Mouse (Mus musculus) neural tube, embryonic 14.5 days (tissue): ENCODE data around the gene Abcd1. TPM values are rescaled to one million over a fixed set of nuclear protein-coding genes. Genes with fewer than 3 reads are reported as not detected.

Source experiments
- ATAC-seq: fragments of 200-750 bp; cut with Nextera tagmentation; 2 replicates; pipeline ENCODE4 v1.8.0; 2017; ENCODE audit warnings: low read depth, mild to moderate bottlenecking, moderate TSS enrichment, moderate library complexity
- H3K27ac ChIP-seq: fragments of 300-500 bp; sonication (generic); 2 replicates; pipeline ENCODE4 v1.5.1; 2014; ENCODE audit warnings: low read depth, mild to moderate bottlenecking, control low read depth, low read length, moderate library complexity, mixed read lengths
- H3K27me3 ChIP-seq: fragments of 300-500 bp; sonication (generic); 2 replicates; pipeline ENCODE4 v1.6.1; 2014; ENCODE audit warnings: low read length; ENCODE audit not compliant: control insufficient read depth, insufficient read depth
- H3K36me3 ChIP-seq: fragments of 300-500 bp; sonication (generic); 2 replicates; pipeline ENCODE4 v1.6.1; 2014; ENCODE audit warnings: low read length, mixed read lengths; ENCODE audit not compliant: control insufficient read depth, insufficient read depth
- H3K4me1 ChIP-seq: fragments of 300-500 bp; sonication (generic); 2 replicates; pipeline ENCODE4 v1.6.1; 2014; ENCODE audit warnings: low read length; ENCODE audit not compliant: control insufficient read depth, insufficient read depth
- H3K4me2 ChIP-seq: fragments of 300-500 bp; sonication (generic); 2 replicates; pipeline ENCODE4 v1.6.1; 2014; ENCODE audit warnings: mild to moderate bottlenecking, low read depth, low read length, control low read depth
- H3K4me3 ChIP-seq: fragments of 300-500 bp; sonication (generic); 2 replicates; pipeline ENCODE4 v1.5.1; 2014; ENCODE audit warnings: low read depth, low read length, control low read depth, mixed read lengths
- H3K9ac ChIP-seq: fragments of 300-500 bp; sonication (generic); replicated peaks from 2 replicates; pipeline ENCODE4 v1.6.1; 2014; ENCODE audit warnings: low read depth, mild to moderate bottlenecking, control low read depth, low read length, mixed read lengths
- H3K9me3 ChIP-seq: fragments of 300-500 bp; sonication (generic); 2 replicates; pipeline ENCODE4 v1.6.1; 2016; ENCODE audit warnings: low read length; ENCODE audit not compliant: control insufficient read depth
- WGBS: fragments of 180-500 bp; shearing (Covaris S2); extraction: QIAGEN DNeasy Blood & Tissue Kit; methylation state at CpG from one replicate; pipeline ENCODE4 v1.1.7; 2014; 5-methylcytosine and 5-hydroxymethylcytosine counted together
- polyA plus RNA-seq: library from polyadenylated mRNA; unstranded; fragments of >200 nt; fragmentation: Nextera tagmentation; extraction: Ambion mirVana; gene quantifications from 2 replicates; pipeline ENCODE4 v1.2.1, GENCODE M21; 2014

The Abcd1 gene
- polyA plus RNA-seq, 1 experiment from 2014 or later: 9.2 TPM

DNA sequence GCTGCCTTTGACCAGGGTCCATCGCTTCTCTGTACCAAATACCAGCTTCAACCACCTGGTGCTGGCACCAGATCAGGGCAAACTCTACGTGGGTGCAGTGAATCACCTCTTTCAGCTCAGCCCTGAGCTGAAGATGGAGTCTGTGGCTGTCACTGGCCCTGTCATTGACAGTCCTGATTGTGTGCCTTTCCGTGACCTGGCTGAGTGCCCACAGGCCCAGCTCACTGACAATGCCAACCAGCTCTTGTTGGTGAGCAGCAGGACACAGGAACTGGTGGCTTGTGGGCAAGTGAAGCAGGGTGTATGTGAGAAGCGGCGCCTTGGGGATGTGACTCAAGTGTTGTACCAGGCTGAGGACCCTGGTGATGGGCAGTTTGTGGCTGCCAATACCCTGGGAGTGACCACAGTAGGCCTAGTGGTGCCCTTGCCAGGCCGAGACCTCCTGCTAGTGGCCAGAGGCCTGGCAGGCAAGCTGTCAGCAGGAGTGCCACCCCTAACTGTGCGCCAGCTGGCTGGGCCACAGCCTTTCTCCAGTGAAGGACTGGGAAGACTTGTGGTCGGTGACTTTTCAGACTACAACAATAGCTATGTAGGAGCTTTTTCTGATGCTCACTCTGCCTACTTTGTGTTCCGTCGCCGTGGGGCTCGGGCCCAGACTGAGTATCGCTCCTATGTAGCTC, 42.4 kb downstream of the Abcd1 start:
- no peak for ATAC-seq

GRCm38 (mm10) chrX:73765311-73765710, 48.9 kb downstream of the Abcd1 start:
- H3K9me3 ChIP-seq: no peaks in the 10 kb centered on the region
- no peak overlapping the region for H3K9ac ChIP-seq
- H3K36me3 ChIP-seq: no peaks in the 10 kb centered on the region
- 83% methylated on average over 1 of the region's 1 CpGs for WGBS
- no peak overlapping the region for H3K4me3 ChIP-seq
- ATAC-seq: no peak
- no peaks in the 10 kb centered on the region for H3K4me1 ChIP-seq
- H3K27me3 ChIP-seq: no peaks in the 10 kb centered on the region
- no peak overlapping the region for H3K27ac ChIP-seq
- no peak overlapping the region for H3K4me2 ChIP-seq

More for the DNA sequence above, 42.4 kb downstream of the Abcd1 start:
- Histone ChIP-seq H3K9me3 (no peaks in the 10 kb centered on the region), H3K36me3 (no peaks in the 10 kb centered on the region), H3K27me3 (no peaks in the 10 kb centered on the region), H3K4me3 (no peak overlapping the region), H3K9ac (no peak overlapping the region), H3K4me1 (no peaks in the 10 kb centered on the region), H3K27ac (no peak overlapping the region), H3K4me2 (no peak overlapping the region)
- WGBS: 87% methylated on average over 13 of the region's 13 CpGs

DNA sequence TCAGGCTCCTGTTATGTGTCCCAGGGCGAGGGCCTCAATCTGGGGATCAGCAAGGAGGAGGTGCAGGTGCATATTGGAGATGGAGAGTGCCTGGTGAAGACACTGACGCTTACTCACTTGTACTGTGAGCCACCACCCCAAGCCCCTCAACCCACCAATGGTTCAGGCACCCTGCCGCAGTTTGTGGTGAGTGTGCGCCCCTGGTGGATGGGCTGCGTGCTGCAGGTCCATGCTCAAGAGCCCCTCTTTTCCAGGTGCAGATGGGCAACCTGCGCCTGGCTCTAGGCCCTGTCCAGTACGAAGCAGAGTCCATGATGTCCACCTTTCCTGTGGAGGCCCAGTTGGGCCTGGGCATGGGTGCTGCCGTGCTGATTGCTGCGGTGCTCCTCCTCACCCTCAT, 50.9 kb downstream of the Abcd1 start:
- 67% methylated on average over 9 of the region's 9 CpGs for WGBS

DNA sequence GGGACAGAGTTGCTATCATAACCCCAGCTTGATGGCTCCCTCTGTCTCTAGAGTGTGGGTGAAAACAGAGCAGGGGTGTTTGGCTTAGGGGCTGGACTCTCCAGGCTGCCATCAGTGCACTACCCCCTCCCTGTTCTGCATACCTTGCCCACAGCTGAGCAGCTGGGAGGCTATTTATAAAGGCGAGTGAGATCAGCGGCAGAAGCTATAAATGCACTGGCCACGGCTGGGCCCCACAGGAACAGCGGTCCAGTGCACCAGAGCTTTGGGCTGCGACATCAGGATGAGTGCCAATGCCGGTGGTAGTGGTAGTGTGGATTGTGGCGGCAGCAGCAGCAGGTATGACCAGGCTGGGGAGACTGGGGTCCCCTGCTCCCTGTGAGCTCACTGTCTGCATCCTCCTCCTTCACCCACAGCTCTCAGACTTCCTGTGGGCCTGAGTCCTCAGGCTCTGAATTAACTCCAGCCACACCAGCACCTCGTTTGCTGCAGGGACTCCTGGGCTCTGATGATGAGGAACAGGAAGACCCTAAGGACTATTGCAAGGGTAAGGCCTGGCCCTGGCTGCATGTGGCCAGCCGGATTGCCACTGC, 57.9 kb downstream of the Abcd1 start, which contains the start of gene Srpk3:
Srpk3 (plus strand) TSS at position 238 of the 593 bp plus-strand sequence.
- Histone ChIP-seq H3K4me1 (no peaks in the 10 kb centered on the region), H3K4me3 (no peak within 1 kb of the TSS), H3K4me2 (no peak within 1 kb of the TSS), H3K27me3 (no peaks in the 10 kb centered on the region), H3K9ac (no peak within 1 kb of the TSS), H3K27ac (no peak within 1 kb of the TSS), H3K36me3 (peaks cover 9% of the 10 kb centered on the region; the same call in 1 of the 2 replicates), H3K9me3 (no peaks in the 10 kb centered on the region)
- ATAC-seq: 0 out of 2 replicates have a peak, but pooled peaks have one; percentile 19
- WGBS: 44% methylated on average over 9 of the region's 9 CpGs

More for the DNA sequence above, 50.9 kb downstream of the Abcd1 start:
- no peak overlapping the region for H3K27ac ChIP-seq
- H3K4me3 ChIP-seq: no peak overlapping the region
- ATAC-seq: no peak
- H3K4me1 ChIP-seq: no peaks in the 10 kb centered on the region
- no peak overlapping the region for H3K4me2 ChIP-seq
- H3K9me3 ChIP-seq: no peaks in the 10 kb centered on the region
- no peak overlapping the region for H3K9ac ChIP-seq
- no peaks in the 10 kb centered on the region for H3K27me3 ChIP-seq
- H3K36me3 ChIP-seq: no peaks in the 10 kb centered on the region

DNA sequence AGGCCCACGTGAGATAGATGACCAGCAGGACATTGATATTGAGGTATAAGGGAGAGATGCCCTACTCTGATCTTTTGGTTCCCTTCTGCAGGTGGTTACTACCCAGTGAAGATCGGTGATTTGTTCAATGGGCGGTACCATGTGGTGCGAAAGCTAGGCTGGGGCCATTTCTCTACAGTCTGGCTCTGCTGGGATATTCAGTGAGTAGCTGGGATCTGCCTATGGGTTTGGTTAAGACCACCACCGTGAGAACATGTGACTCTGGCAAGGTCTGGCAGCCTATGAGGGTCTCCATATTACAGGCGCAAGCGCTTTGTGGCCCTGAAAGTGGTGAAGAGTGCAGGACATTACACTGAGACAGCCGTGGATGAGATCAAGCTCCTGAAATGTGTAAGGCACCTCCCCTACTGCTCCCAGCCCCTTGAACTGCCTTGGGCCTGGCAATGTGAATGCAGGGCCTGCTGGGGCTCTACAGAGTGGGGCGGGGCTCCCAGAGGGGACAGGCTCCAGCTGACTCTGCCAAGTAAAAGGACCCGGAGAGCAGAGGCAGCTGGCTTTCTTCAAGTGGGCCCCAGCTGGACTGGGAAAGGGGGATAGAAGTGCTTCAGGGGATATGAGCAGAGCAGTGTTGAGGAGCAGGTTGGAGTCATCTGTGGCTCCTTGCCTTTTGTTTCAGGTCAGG, 58.5 kb downstream of the Abcd1 start:
- Histone ChIP-seq H3K27ac (no peak overlapping the region), H3K4me1 (no peaks in the 10 kb centered on the region), H3K36me3 (peaks cover 9% of the 10 kb centered on the region; the same call in 1 of the 2 replicates), H3K4me2 (no peak overlapping the region), H3K9ac (no peak overlapping the region), H3K9me3 (no peaks in the 10 kb centered on the region), H3K4me3 (no peak overlapping the region), H3K27me3 (no peaks in the 10 kb centered on the region)
- WGBS: 63% methylated on average over 10 of the region's 10 CpGs
- ATAC-seq: peak; percentile 66

GRCm38 (mm10) chrX:73782227-73782626, 65.8 kb downstream of the Abcd1 start:
- no peak for ATAC-seq
- Histone ChIP-seq H3K4me1 (peaks cover 8% of the 10 kb centered on the region; the same call in 1 of the 2 replicates), H3K27me3 (no peaks in the 10 kb centered on the region), H3K4me3 (no peak overlapping the region), H3K27ac (no peak overlapping the region), H3K4me2 (no peak overlapping the region), H3K9me3 (no peaks in the 10 kb centered on the region), H3K9ac (no peak overlapping the region), H3K36me3 (peaks cover 9% of the 10 kb centered on the region; the same call in 1 of the 2 replicates)
- WGBS: 85% methylated on average over 3 of the region's 3 CpGs

GRCm38 (mm10) chrX:73785666-73786065, 69.3 kb downstream of the Abcd1 start:
- peak overlapping the region; percentile 46 for H3K4me2 ChIP-seq
- H3K36me3 ChIP-seq: no peaks in the 10 kb centered on the region
- H3K9ac ChIP-seq: peak overlapping the region; percentile 29
- no peaks in the 10 kb centered on the region for H3K27me3 ChIP-seq
- no peak overlapping the region for H3K27ac ChIP-seq
- peaks cover 8% of the 10 kb centered on the region; the same call in 1 of the 2 replicates for H3K4me1 ChIP-seq
- H3K4me3 ChIP-seq: peak overlapping the region; percentile 50
- H3K9me3 ChIP-seq: no peaks in the 10 kb centered on the region
- no peak for ATAC-seq

GRCm38 (mm10) chrX:73786364-73787224, 70.2 kb downstream of the Abcd1 start, which contains the start of the genes Idh3g and Ssr4:
TSS of gene Idh3g (minus strand) at chrX:73786897.
TSS of gene Ssr4 (plus strand) at chrX:73787028.
- Histone ChIP-seq H3K4me1 (peaks cover 8% of the 10 kb centered on the region; the same call in 1 of the 2 replicates), H3K4me2 (peak within 1 kb of the TSS; percentile 60), H3K9ac (peak within 1 kb of the TSS; percentile 68), H3K36me3 (no peaks in the 10 kb centered on the region), H3K4me3 (peak within 1 kb of the TSS; percentile 50), H3K9me3 (no peaks in the 10 kb centered on the region), H3K27ac (peak within 1 kb of the TSS; percentile 89), H3K27me3 (no peaks in the 10 kb centered on the region)
- 12% methylated on average over 50 of the region's 52 CpGs for WGBS
- peak; percentile 98 for ATAC-seq
